Mouse (Mus musculus) G1E (cell line): ENCODE results near the gene Usp36.

Experiments
- CTCF ChIP-seq: IDR thresholded peaks from 2 replicates; pipeline ENCODE4 v1.5.1; 2012; ENCODE audit warnings: low read depth, low read length, inconsistent platforms, mixed read lengths
- GATA2 ChIP-seq: IDR thresholded peaks from 2 replicates; pipeline ENCODE4 v1.6.1; 2012; ENCODE audit warnings: low read depth, low read length, inconsistent platforms, borderline replicate concordance
- POLR2AphosphoS5 ChIP-seq: IDR thresholded peaks from 2 replicates; pipeline ENCODE4 v1.6.1; 2012; ENCODE audit warnings: low read depth, low read length, inconsistent platforms; ENCODE audit not compliant: insufficient replicate concordance

GRCm38 (mm10) chr11:118243627-118244261, 46.3 kb downstream of the Usp36 start:
- no peak for TF ChIP-seq POLR2AphosphoS5
- TF ChIP-seq CTCF = no peak
- TF ChIP-seq GATA2 = no peak
